Mouse (Mus musculus) frontal cortex, postnatal 10 days (tissue): ENCODE measurements around the gene Tnni1.
A peak's percentile ranks its signal among the peaks of the same experiment; 100 is the strongest.

Experiments used
- DNase-seq, 2 experiments: peaks; one replicate each; pipeline ENCODE4 v3.0.0; 2022; ENCODE audit warnings: low spot score in 2 of 2, mixed read lengths in 1 of 2

Tnni1 gene

GRCm38 (mm10) chr1:135778780-135779535, at the start of gene Tnni1:
Tnni1 (plus strand) TSS chr1:135779434.
- DNase-seq, result peak in 1 of 2 experiments; percentile 19

GRCm38 (mm10) chr1:135729821-135730220, 49.4 kb upstream of the Tnni1 start:
- no peak for DNase-seq

DNA sequence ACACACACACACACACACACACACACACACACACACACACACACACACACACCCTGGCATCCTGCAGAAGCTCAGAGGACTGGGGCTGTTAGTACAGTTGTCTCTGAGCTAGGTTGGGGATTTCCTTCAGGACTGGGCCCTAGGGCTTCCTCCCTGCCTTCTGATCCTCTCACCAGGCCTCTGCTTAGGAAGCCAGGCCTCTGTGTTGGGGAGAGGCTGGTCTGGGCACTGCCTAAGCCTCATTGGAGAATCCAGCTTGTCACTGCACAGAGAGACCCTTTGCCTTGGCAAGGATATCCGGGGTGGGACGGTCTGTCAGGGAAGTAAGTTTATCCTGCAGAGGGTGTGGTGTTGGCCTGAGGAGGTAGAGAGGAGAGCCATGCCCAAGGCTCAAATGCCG, 48.9 kb upstream of the Tnni1 start:
- peak in 1 of 2 experiments; percentile 22 for DNase-seq

DNA sequence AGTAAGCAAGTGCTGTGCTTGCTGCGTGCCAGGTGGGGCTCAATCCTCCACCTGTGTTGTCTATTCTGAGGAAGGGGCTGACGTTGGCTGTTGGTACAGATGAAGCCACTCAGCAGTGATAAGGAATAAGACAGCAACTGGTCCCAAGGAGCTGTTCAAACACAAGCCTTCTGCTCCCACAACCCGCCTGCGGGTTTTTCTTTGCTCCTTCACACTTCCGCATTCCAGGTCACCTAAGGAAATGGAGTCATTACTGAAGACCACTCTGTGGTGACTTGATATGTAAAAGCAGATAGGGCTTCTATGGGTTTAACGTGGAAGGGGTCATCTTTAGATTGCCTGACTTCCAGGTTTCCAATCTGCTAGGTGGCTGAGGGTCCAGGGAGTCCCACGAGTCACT, 47.8 kb upstream of the Tnni1 start:
- no peak for DNase-seq

- DNase-seq, result no peak
These were observed 47.1 kb upstream of the Tnni1 start for GRCm38 (mm10) chr1:135731897-135732684.

DNA sequence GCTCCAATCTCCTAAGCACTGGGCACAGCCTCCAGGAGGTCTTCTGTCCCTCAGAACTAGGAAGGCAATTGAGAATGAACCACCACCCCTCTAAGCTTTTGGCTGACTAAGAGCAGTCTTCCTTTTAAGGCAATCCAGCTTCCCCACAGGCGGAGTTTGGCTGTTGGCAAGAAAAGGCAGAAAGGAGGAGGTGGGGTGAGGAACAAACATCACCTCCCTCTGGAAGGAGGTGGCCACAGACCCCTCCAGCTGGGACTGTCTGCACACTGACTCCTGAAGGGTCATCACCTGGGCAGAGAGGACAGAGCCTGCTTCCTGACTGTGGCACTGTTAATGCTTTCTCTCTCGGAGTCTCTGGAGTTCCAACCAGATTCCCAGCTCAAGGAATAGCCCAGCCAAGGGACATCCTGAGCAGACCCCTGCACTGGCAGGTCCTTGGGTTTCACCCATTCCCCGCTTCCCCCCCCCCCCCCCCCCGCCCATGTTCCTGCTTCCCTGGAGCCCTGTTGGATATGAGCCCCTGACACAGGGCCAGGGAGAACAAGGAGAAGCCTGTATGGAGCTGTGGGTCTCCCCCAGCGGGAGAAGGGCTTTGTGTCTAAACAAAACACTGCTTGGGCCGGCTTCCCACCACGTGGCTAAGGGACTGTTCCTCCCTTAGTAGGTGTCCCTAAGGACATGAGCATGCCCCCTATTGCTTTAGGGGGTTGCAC, 44.9 kb upstream of the Tnni1 start:
- DNase-seq, result peak; percentile 59 to 72

GRCm38 (mm10) chr1:135735460-135735859, 43.8 kb upstream of the Tnni1 start:
- no peak for DNase-seq

DNA sequence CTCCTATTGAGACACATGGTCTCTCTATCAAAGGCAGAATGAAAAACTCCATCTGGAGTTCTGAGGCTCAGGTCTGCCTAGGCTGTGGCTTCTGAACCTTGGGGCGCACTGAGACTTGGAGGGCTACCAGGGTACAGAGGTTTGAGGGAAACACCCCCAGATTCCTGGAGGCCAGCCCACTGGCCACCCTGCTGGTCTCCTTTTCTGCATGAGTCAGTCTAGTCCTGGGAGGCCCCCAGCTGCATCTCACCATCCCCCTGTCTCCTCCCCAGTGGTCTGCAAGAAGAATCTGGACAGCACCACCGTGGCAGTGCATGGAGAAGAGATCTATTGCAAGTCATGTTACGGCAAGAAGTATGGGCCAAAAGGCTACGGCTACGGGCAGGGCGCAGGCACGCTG, 34.2 kb upstream of the Tnni1 start:
- DNase-seq, result no peak

- DNase-seq, result no peak
These were observed 33.0 kb upstream of the Tnni1 start for GRCm38 (mm10) chr1:135746248-135746647.

DNA sequence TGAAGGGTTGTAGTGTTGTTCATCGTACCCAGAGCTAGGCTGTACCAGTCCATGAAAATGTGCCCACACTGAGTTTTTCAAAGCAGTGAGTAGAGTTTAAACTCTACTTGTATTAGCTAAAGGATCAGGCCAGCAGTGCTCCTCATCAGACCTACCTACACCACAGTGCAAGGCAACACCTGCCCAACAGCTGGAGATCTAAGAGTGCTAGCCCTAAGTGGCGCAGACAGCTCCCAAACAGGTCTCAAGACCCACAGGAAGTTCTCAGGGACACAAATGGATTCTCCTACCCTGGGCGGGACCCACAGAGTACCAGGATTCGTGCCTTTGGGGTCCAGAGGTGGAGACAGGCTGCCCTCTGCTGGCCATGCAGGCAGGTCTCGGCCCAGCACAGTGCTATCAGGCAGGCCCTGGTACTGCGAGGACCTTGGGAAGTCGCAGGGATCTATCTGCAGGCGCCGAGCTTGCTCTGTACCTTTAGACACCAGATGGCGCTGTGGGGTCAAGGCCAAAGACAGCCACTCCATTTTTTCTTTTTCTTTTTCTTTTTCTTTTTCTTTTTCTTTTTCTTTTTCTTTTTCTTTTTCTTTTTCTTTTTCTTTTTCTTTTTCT, 26.4 kb upstream of the Tnni1 start:
- DNase-seq, result peak; percentile 84 to 90

DNA sequence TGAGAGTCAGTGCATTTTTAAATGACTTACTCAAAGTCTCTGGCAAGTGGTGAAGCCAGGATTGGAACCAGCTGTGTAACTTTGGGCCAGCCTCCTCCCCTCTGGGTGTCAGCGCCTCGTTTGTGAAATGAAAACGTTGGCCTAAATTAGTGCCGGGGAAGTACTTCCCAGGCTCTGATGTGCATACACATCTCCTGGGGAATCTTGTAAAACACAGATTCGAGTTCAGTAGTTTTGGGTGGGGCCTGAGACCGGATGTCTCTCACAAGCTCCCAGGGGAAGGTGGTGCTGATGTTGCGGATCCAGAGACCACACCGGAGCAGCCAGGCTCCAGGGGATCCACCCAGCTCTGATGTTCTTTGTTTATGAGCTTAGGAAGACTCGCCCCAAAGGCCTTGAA, 23.9 kb upstream of the Tnni1 start:
- no peak for DNase-seq

DNA sequence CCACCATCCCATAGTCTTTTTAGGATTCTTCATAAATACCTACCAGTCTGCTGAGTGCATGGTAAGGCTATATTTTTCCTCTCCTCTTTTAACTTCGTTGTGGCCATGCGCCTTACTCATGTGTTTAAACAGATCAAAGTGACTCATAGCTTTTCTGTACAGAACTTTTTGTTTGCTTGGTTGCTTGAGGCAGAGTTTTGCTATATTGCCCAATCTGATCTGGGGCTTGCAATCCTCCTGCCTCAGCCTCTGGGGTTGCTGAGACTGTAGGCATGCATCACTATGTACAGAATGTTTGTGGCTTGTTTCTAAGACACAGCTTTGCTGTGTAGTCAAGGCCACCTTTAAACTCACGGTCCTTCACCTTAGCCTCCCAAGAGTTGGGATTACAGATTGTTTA, 23.3 kb upstream of the Tnni1 start:
- DNase-seq, result no peak

- DNase-seq, result no peak
These were observed 21.9 kb upstream of the Tnni1 start for GRCm38 (mm10) chr1:135757287-135757686.

DNA sequence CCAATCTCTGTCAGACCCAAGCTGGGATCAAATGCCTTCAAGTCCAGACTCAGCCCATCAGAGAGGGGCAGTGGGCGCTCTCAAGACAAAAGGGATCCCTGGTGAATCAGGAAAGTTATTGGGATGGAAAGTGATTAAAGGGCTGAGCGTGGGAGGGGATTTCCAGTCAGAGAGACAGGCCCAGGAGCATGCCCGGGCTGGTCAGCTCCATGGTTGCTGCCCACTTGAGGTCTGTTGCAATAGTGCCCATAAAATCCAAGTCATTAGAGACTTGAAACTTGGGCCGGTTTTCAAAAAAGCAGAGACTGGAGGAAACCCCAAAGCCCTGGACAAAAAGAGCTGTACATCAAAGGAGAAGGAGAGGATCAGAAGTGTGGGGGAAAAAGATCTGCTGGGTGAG, 19.5 kb upstream of the Tnni1 start:
- DNase-seq, result no peak

- DNase-seq, result no peak
These were observed 19.0 kb upstream of the Tnni1 start for GRCm38 (mm10) chr1:135760216-135760615.

- DNase-seq, result no peak
These were observed 17.5 kb upstream of the Tnni1 start for GRCm38 (mm10) chr1:135761728-135762127.

GRCm38 (mm10) chr1:135763503-135764205, 15.6 kb upstream of the Tnni1 start:
- DNase-seq, result no peak

DNA sequence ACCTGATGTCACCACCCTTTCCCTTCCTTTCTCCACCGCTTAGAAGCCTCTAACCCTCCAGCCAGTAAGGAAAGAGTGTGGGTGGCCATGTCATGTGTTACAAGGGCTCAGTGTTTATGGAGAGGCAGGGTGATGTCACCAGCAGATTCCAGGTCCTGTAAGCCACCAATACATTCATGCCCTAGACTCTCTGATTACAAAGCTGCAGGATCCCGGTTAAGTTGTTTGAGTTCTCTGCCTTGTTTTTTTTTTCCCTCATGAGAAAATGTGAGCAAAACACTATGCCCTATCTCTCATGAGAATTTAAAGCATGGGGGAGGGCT, 15.1 kb upstream of the Tnni1 start:
- no peak for DNase-seq

GRCm38 (mm10) chr1:135765645-135766591, 13.3 kb upstream of the Tnni1 start, which contains the start of gene Phlda3:
Phlda3 (plus strand) TSS chr1:135766119.
- DNase-seq, result peak; percentile 46 to 50

DNA sequence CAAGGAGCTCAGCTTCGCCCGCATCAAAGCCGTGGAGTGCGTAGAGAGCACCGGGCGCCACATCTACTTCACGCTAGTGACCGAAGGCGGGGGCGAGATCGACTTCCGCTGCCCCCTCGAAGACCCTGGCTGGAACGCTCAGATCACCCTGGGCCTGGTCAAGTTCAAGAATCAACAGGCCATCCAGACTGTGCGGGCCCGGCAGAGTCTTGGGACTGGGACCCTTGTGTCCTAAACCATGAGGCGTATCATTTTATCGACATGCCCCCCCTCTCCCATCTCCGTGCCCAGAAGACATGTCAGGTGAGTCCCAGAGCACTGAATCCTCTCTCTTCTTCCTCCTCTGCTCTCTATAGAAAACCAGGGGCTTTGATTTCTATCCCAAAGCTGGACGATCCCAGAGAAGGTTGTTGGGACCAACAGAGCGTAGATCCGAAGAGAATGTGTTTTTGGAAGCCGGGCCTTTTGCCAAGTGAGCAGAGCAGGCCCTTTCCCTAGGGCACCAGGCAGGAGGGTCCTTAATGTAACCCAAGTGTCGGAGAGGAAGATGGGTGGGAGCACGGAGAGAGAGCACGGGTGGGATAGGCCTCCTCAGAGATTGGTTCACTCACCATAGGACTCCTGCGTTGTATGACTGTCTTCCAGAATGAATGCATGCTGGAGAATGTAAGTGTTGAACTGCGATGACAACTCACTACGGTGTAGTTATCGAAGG, 12.5 kb upstream of the Tnni1 start:
- DNase-seq, result no peak
